Mouse (Mus musculus) spleen, embryonic (tissue): ENCODE data around the gene Lrba.

Source experiments
- CTCF ChIA-PET: fragments of 350-600 bp; sonication (Branson Sonifier 250); formaldehyde crosslinking; loops from one replicate; lab custom pipeline; 2022; lab: Charles Lee

The Lrba gene

DNA sequence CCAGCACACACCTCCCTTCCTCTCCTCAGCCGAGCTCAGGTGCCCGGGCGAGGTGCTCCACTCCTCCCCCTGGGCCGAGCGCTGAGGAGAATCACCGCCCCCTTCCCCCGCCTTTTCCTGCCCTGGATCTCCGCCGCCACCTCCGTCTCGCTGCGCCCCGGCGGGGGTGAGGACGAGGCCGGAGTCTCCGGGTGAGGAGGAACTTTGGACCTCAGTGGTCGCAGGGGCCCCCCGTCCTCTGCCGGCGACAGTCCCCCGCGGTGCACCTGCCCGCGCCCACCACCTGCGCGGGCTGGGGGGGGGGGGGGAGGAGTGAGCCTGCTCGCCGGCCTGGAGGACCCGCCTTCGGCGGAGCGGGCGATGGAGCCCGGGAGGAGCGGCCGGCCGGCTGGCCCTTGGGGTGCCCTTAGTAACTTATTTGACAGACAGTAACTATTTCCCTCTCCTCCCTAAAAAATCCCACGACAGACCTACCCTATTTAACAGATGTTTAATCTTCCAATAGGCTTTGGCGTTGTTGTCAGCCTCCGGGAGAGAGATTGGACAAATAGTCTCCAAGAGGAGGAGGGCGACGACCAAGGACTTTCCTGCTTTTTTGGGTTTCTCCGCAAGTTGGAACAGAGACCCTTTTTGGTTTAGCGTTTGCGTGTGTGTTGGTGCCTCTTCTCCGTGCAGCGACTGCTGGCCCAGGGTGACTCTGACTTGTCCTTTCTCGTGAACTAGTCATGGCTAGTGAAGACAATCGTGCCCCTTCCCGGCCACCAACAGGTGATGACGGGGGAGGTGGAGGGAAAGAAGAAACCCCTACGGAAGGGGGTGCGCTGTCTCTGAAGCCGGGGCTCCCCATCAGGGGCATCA is at the start of gene Lrba:
Gene Lrba, plus strand, starts transcription at position 117 of the 858 bp plus-strand sequence.
- CTCF ChIA-PET: no interaction called here

DNA sequence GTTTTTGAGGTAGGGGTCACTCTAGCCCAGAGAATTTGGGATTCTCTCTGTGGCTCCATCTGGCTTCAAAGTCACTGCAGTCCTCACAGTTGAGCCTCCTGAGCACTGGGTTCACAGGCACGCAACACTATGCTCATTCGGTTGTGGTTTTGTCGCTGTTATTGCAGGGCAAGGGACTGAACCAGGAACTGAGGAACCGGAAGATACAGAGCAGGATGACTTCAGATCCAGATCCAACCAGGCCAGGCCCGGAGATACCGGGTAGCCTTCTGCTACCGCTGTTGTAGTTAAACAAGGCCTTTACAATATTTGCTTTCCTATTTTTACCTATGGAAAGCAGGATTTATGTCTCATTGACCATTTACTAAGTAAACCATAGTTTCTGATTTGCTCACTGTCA is 44.8 kb upstream of the Lrba start:
- CTCF ChIA-PET: no interaction called here

DNA sequence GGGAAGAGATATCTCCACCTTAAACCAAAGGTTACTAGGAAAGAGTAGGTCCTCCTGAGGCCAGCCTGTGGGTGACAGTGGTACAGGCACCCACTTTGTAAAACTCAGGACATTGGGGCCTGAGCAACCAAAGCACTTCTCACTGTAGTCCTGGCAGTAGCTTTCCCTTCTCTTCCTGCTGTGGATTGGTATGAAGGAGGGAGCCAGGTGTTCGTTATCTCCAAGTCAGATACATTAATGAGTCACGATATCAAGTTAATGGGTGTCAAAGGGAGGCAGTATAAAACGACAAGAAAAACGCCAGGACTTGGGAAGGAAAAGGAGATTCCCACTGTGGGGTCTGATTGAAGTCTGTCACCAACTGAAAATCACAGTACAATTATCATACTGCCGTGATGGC is 43.4 kb upstream of the Lrba start:
- CTCF ChIA-PET: no interaction called here

DNA sequence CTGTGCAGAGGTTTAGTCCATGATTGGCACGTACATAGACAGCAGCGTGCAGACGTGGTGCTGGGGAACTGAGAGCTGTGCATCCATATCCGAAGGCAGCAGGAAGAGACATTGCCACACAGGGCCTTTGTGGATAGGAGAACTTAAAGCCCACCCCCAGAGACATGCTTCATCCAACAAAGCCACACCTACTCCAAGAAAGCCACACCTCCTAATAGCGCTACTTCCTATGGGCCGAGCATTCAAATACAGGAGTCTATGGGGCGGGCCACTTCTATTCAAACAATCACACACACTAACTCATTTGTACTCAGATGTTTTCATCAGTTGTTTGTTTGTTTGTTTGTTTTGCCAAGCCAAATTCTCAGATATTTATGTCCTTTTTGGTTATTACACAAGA is 39.9 kb upstream of the Lrba start:
- CTCF ChIA-PET: interaction anchor here (0.7 kb wide), 1 partner anchor 50 kb away, joined by 8 read pairs; no protein-coding TSS in a partner anchor

DNA sequence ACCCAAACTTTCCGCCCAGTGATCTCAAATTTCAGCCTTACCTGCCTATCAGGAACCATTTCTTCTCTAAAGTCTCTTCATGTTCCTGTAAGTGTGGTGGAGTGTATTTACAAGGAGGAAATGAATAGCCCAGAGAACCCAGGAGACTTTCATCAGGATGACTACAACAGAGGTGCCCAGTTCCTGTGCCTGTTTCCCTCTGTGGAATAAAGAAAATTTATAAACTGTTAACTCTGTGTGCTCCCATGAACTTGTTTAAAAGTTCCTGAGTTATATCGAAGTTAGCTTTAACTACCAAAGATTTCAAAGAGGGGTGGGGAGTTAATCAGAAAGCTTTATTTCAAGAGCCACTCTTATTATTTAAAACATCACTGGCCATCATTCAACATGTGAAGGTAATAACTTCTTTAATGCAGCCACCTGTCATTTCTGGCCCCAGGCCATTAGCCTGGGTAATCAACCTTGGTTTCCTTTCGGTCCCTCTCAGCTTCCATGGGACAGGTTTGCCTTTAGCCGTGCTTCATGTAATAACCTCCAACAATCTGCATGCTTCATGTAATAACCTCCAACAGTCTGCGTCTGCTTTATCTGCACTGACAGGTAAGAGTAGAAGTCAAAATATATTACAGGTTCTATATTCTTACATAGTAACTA is 36.6 kb upstream of the Lrba start:
- CTCF ChIA-PET: no interaction called here

DNA sequence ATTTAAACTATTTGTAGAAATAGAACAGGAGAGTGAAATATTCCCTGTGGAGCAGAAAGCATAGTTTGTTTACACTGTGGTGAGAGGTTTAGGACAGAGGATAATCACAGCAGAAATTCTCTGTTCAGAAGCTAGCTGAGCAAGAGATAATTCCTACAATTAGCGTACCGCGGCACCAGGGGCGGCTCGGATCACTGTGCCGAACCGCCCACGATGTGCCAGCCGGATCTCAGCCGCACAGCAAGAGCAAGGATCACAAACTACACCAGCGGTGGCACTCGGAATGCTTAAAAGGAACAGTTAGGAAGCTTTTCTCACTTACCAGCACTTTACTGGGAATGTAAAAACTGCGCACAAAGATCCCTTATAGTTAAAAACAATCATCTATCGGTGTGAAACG is 28.5 kb upstream of the Lrba start:
- CTCF ChIA-PET: no interaction called here

DNA sequence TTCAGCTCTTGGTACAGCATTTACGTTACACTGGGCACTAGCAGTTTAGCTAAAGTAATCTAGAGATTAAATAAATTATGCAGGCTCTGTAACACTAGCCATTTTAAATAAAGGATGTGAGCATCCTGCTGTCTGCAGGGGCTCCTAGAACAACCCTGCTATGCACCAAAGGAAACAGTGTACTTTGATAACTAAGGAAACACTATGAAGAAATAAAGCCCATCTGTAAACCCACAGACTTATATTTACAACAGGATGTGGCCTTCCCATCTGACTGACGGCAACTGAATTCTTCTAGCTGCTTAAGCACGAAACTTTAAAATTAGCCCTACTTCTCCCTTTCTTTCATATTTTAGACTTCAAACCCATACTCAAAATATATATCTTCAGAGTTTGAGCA is 28.0 kb upstream of the Lrba start:
- CTCF ChIA-PET: no interaction called here

DNA sequence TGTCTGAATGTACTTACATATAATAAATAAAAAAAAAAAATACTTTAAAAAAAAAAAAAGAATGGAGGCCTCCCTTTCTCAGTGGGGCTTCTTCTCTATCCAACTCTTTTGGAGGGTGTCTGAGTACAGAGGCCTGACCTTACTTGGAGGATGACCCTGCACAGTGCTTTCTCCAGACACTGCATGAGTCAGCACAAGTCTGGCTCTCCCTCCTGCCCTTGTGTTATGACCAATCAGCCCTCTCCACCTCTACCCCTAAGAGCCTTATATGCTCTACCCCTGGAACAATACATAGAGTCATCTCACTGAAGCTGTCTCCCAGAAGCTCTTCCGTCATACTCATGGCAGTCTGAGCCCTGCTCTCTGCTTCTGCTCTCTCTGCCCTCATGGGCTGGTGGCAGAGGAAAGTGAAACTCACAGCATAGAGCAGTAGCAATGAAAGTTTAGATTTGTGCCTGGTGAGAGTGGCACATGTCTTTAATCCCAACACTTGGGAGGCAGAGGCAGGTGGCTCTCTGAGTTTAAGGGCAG is 22.8 kb upstream of the Lrba start:
- CTCF ChIA-PET: interaction anchor here (0.6 kb wide), 1 partner anchor 16 kb away, joined by 3 read pairs; no protein-coding TSS in a partner anchor

DNA sequence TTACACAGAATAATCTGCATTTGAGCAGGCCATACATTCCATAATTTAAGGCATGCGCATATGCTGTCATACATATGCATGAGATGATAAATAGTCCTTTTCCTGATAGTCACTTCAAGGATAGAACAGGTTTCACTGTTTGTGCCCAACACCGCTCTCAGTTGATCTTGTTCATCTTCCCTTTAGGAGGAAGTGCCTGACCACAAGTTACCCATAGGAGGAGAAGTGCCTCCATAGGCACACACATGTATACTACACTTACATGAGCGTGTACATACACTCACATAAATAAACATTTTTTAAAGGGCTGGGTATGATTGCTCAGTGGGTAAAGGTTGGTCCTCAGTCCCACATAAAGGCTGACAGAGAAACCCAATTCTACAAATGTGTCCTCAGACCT is 22.0 kb upstream of the Lrba start:
- CTCF ChIA-PET: no interaction called here

DNA sequence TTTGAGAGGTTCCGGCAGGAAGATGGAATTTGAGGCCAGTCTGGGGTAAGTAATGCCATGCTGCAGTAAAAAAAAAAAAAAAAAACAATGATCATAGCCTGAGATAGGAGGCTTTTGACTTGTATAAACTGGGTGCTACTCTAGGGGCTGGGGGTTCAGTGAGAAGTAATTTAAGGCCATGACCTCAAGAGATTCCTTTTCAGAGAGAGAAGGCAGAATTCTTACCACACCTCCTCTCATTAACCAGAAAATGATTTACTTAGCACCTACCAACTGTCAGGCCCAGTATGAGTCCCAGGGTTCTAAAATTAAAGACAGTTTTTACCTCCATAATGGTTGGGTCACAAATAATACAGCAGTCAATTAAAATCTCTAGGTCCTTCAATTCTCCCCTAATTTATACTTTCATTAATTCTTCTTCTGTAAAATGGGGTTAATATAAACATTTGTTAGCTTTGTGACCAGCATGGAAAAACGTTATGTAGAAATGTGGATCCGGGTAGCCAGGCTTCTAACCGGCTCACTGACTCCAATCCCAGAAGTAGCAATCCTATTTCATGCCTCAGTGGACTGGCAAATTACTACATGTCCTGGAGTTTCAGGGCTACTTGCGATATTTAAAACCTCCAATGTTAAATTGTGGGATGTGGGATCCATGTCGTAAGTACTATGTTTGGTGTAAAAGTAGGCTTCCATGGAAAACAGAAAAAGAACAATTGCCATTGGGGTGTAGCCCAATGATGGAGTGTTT is 19.7 kb upstream of the Lrba start:
- CTCF ChIA-PET: no interaction called here

DNA sequence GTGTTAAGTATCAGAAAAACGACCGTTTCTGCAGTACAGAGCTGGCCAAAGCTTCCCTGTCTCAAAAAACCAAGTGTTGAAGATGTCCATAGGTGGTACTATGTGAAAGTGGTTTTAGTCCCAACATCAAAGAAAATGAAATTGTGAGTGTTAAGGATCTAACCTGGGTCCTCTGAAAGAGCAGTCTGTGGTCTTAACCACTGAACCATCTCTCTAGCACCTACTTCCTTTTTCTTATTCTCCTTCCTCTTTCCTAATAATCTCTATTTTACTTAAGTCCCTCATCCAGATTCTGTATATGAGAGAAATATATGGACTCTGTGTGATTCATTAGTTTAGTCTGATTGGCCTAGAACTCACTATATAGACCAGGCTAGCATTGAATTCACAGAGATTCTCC is 17.9 kb upstream of the Lrba start:
- CTCF ChIA-PET: interaction anchor here (0.7 kb wide), 1 partner anchor 8 kb away, joined by 4 read pairs; no protein-coding TSS in a partner anchor

DNA sequence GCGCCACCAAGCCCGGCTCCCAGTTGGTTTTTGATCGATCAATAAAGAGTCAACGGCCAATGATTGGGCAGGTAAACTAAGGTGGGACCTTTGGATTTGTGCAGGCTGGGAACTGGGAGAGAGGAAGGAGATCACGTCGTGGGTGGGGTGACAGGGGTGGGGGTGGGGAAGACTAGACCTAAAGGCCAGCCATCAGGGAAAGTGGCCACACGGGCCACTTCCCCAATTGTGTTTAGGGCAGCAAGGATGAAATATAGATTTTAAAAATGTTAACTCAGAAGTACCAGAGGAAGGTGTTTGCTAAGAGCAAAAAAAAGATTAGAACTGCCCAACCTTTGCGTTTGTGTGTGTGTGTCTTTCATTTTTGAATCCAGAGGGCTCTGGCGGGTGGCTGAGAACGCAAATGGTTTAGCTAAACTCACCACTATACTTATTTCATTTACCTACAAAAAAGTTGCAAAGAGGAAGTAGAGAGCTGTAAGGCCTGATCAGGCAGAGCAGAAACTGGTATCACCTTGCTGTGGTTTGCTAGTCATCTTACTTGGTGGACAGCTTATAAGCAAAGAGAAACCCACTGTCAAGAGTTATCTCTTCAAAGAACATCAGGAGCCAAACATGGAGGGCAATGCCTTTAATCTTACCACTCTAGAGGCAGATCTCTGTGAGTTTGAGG is 14.1 kb upstream of the Lrba start:
- CTCF ChIA-PET: no interaction called here

DNA sequence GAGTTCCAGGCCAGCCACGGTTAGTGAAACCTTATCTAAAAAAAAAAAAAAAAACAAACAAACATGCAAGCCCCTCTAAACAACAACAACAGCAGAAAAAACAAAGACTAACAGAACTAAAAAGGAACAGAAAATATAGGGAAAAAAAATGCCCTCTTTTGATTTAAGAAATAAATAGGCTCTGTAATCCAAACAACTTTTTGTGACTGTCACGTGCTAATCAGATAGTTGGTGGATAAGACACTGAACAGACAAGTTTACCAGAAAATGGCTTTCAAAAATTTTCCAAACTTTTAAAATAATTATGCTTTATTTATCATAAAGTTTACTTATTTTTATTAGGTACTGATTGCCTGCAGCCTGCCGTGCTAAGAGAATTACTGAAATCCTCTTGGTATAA is 13.5 kb upstream of the Lrba start:
- CTCF ChIA-PET: no interaction called here

DNA sequence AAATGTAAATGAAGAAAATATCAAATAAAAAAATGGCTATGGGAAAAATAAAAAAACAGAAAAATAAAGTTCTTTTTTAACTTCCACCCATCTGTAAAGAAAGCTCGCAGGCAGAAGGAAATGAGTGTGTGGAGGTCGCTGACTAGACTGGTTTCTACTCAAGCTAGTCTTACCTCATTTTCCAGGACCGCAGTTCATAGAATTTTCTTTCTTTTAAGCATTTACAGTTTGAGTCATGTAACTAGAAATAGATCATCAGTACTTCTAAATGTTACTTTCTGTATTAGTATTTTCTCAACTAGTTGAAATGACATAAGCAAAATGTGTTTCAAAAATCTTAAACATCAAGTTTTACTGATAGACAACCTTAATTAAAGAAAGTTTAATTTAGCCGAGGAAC is 10.2 kb upstream of the Lrba start:
- CTCF ChIA-PET: no interaction called here

DNA sequence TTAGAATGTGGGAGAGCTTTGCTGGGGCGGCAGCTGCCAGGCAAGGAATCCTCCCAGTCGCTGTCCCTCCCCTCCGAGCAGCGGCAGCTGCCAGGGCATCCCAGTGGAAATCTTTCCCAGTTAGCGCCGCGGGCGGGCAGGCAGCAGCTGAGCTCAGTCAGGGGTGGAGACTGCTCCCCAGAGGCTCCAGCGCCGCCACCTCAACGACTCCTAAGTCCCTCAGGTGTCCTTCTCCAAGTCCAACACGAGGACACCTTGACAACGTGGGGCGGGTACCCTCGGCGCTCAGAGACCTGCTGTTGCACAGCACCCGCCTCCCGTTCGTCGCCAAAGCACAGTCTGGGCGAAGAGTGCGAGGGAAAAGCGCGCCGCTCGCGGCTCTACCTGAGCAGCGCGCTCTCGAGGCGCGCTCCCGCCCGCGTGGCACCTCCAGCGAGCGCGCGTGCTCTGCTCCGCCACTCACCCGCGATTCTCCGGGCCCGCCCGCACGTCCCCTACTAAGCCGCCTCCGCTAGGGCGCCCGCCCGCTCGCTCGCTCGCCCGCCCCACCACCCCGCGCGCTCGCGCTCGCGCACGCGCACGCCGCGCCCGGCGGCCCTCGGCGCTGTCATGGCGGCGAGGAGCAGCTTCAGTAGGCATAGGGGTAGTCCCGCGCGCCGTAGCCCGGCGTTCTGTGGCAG is 706 bp upstream of the Lrba start:
- CTCF ChIA-PET: interaction anchor here (0.7 kb wide), 1 partner anchor 26 kb away, joined by 12 read pairs; no protein-coding TSS in a partner anchor

DNA sequence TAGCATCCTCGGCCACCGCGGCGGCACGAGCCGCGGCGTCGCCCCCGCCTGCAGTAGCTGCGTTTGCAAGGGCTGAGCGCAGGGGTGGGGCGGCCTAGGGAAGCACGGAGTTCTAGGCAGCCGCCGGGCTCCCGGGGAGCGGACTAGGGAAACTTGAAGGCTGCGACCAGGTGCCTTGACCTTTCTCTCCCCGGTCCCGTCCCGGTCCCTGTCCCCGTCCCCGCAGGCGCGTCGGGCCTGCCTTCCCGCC is 241 bp upstream of the Lrba start:
- CTCF ChIA-PET: no interaction called here

DNA sequence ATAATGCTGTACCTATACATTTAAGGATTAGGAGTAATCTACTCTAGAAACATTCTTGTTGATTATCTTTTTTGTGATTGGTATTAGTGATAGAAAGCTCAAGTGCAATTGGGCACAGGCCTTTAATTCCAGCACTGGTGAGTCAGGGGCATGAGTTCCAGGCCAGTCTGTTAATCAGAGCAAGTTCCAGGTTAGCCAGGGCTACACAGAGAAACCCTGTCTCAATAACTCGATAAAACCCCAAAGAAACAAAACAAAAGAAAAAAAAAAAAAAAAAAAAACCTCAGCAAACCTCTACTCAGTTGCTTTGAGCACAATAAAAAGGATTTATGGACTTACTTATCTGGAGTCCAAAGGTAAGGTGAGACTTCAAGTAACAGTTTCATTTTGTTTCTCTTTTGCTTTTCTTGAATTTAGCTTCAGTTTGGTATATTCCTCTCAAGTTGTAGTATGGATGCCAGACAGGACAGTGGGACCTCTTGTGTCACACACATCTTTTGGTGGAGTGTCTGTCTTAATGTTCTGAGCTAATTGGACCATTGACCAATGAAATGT is 7.1 kb downstream of the Lrba start:
- CTCF ChIA-PET: no interaction called here

DNA sequence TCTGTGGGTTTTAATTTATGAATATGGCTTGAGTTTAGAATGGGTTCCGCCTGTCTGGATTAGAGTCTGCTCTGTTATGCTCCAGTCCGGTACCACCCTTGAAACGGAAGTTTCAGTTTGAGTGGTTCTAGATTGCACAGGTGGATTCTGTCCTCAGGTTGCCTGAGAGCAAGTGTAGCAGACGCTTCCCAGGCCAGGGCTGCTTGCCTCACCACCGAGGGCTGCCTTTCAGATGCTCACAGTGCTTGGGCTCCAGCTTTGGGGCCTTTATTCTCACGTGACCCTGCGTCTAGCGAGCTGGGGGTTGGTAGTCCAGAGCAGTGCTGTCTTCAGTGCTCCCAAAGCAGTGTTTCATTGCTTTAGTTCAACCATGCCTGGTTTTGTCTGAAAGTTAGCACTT is 22.7 kb downstream of the Lrba start:
- CTCF ChIA-PET: no interaction called here

DNA sequence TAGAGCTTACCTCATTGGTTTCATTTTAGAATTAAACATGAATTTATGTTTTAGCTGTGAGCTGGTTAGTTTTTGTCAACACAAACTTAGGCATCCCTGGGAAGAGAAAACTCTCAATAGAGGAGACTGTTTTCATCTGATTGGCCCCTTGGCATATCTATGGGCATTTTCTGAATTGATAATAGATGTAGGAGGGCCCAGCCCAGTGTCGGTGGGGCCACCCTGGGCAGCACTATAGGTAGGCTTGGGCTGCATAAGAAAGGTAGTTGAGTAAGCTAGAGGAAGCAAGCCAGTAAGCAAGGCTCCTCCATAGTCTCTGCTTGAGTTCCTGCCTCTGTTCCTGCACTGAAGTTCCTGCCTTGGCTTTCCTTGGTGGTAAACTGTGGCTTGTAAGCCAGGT is 26.7 kb downstream of the Lrba start:
- CTCF ChIA-PET: no interaction called here

DNA sequence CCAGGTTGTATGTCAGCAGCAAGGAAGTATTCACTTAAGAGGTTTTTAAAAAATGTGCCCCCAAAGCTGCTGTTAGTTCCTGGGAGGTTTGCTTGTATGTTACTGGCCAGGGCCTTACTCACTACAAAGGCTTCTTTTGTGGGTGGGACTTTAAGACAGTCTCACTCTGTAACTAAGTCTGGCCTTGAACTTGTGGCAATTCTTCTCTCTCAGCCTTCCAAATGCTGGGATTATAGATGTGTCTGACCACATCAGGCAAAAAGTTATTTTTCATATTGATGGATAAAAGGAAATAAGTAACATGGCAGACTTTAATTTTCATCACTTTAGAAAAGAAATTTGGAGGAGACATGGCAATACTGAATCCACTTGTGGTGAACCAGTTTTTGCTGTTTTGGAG is 28.1 kb downstream of the Lrba start:
- CTCF ChIA-PET: no interaction called here

DNA sequence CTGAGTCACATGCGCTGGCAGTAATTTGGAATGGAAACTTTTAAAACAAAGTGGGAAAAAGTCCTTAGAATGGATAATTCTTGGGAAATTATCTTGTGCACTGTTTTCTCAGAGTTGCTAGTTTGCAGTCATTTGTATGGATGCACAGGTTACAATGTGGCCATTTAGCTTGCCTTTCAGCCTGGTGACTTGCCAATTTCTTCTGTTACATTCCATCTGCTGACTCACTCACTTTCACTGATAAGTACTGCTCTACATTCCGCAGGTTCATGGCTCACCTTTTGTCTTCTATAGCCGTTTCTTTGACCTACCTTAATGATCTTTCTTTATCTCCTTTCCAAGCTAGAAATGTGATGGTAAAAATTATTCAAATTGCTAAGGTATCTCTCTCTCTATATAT is 28.6 kb downstream of the Lrba start:
- CTCF ChIA-PET: no interaction called here
